Mouse (Mus musculus): ENCODE results near the gene Kiss1r. TPM values are rescaled to one million over a fixed set of nuclear protein-coding genes. Genes with fewer than 3 reads are reported as not detected.

Gene Kiss1r
- polyA plus RNA-seq, 1 experiment from 2014 or later, result 0.51 TPM

GRCm38 (mm10) chr10:79936284-79936910 lies 19.6 kb downstream of the Kiss1r start:
- Histone ChIP-seq H3K4me2 (ENCODE audit: low read length) (no peak overlapping the region), H3K4me3 (ENCODE audit: low read depth, low read length) (no peak overlapping the region), H3K27ac (ENCODE audit: low read depth) (no peak overlapping the region), H3K9ac (ENCODE audit: low read length) (no peak overlapping the region), H3K36me3 (ENCODE audit: control insufficient read depth, insufficient read depth, low read length) (peaks cover 60% of the 10 kb centered on the region), H3K4me1 (replicated peaks; ENCODE audit: control insufficient read depth, insufficient read depth, low read length) (peaks cover 30% of the 10 kb centered on the region), H3K9me3 (ENCODE audit: control insufficient read depth, low read length) (no peaks in the 10 kb centered on the region), H3K27me3 (replicated peaks; ENCODE audit: control insufficient read depth, insufficient read depth, low read length) (no peaks in the 10 kb centered on the region)
- ATAC-seq (replicated peaks; ENCODE audit: low FRiP score, low TSS enrichment, low read depth) (no peak), DNase-seq (ENCODE audit: low spot score) (no peak)
- WGBS, result 65% methylated on average over 10 of the region's 10 CpGs

GRCm38 (mm10) chr10:79936911-79937441 lies 20.2 kb downstream of the Kiss1r start:
- no peak for ATAC-seq (replicated peaks; ENCODE audit: low FRiP score, low TSS enrichment, low read depth)
- Histone ChIP-seq H3K36me3 (ENCODE audit: control insufficient read depth, insufficient read depth, low read length) (peaks cover 60% of the 10 kb centered on the region), H3K27ac (ENCODE audit: low read depth) (no peak overlapping the region), H3K9me3 (ENCODE audit: control insufficient read depth, low read length) (no peaks in the 10 kb centered on the region), H3K9ac (ENCODE audit: low read length) (no peak overlapping the region), H3K4me2 (ENCODE audit: low read length) (no peak overlapping the region), H3K4me3 (ENCODE audit: low read depth, low read length) (no peak overlapping the region), H3K4me1 (replicated peaks; ENCODE audit: control insufficient read depth, insufficient read depth, low read length) (peaks cover 25% of the 10 kb centered on the region), H3K27me3 (replicated peaks; ENCODE audit: control insufficient read depth, insufficient read depth, low read length) (no peaks in the 10 kb centered on the region)
- WGBS, result 75% methylated on average over 27 of the region's 27 CpGs
- no peak for DNase-seq (ENCODE audit: low spot score)

GRCm38 (mm10) chr10:79937775-79938526 lies 21.2 kb downstream of the Kiss1r start:
- Histone ChIP-seq H3K4me3 (ENCODE audit: low read depth, low read length) (no peak overlapping the region), H3K9me3 (ENCODE audit: control insufficient read depth, low read length) (no peaks in the 10 kb centered on the region), H3K27ac (ENCODE audit: low read depth) (no peak overlapping the region), H3K4me2 (ENCODE audit: low read length) (no peak overlapping the region), H3K27me3 (replicated peaks; ENCODE audit: control insufficient read depth, insufficient read depth, low read length) (no peaks in the 10 kb centered on the region), H3K9ac (ENCODE audit: low read length) (no peak overlapping the region), H3K36me3 (ENCODE audit: control insufficient read depth, insufficient read depth, low read length) (peaks cover 56% of the 10 kb centered on the region), H3K4me1 (replicated peaks; ENCODE audit: control insufficient read depth, insufficient read depth, low read length) (peaks cover 17% of the 10 kb centered on the region)
- WGBS, result 72% methylated on average over 11 of the region's 11 CpGs
- ATAC-seq (replicated peaks; ENCODE audit: low FRiP score, low TSS enrichment, low read depth) (no peak), DNase-seq (ENCODE audit: low spot score) (no peak)

DNA sequence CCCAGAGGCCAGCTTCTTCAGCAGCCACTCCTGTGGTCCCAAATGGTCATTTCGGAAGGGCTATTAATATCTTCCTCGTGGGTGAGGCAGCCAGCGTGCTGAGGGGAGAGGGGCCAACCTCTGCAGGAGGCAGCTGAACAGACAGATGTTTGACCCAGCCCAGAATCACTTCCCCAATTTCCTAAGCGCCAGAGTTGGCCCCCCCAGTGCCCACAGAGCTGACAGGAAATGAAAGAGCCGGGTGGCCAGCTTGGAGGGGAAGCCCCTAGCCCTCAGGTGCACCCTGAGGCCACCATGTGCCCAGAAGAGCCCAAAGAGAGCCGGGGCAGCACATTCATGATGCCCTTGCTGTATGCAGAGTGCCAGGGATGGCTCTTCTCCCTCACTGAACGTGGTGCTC lies 24.0 kb downstream of the Kiss1r start:
- Histone ChIP-seq H3K36me3 (ENCODE audit: control insufficient read depth, insufficient read depth, low read length) (peaks cover 38% of the 10 kb centered on the region), H3K9ac (ENCODE audit: low read length) (no peak overlapping the region), H3K4me3 (ENCODE audit: low read depth, low read length) (no peak overlapping the region), H3K9me3 (ENCODE audit: control insufficient read depth, low read length) (no peaks in the 10 kb centered on the region), H3K4me1 (replicated peaks; ENCODE audit: control insufficient read depth, insufficient read depth, low read length) (peaks cover 28% of the 10 kb centered on the region), H3K27ac (ENCODE audit: low read depth) (no peak overlapping the region), H3K4me2 (ENCODE audit: low read length) (no peak overlapping the region), H3K27me3 (replicated peaks; ENCODE audit: control insufficient read depth, insufficient read depth, low read length) (no peaks in the 10 kb centered on the region)
- DNase-seq (ENCODE audit: low spot score) (no peak), ATAC-seq (replicated peaks; ENCODE audit: low FRiP score, low TSS enrichment, low read depth) (no peak)
- WGBS, result 61% methylated on average over 7 of the region's 7 CpGs

DNA sequence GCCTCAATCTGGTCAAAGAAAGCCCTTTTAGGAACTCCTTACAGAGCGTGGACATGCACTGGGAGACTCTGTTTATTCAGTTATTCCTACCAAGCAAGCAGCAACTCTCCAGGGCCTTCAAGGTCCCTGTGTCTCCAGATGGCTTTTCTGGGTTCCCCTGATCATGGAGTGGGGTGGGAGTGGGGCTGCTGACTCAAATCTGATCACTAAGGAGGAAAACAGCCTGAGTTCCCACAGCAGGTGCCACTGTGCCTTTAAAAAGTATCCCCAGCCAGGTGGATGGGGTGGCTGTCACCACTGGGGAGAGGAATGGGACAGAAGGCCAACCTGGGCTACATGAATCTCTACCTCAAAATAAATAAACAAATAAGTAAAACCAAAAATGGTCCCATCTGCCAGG lies 26.2 kb downstream of the Kiss1r start:
- Histone ChIP-seq H3K27ac (ENCODE audit: low read depth) (peak overlapping the region; percentile 57; the same call in 1 of the 2 replicates), H3K27me3 (replicated peaks; ENCODE audit: control insufficient read depth, insufficient read depth, low read length) (no peaks in the 10 kb centered on the region), H3K4me1 (replicated peaks; ENCODE audit: control insufficient read depth, insufficient read depth, low read length) (peaks cover 35% of the 10 kb centered on the region), H3K36me3 (ENCODE audit: control insufficient read depth, insufficient read depth, low read length) (peaks cover 22% of the 10 kb centered on the region), H3K9me3 (ENCODE audit: control insufficient read depth, low read length) (no peaks in the 10 kb centered on the region), H3K4me3 (ENCODE audit: low read depth, low read length) (no peak overlapping the region), H3K9ac (ENCODE audit: low read length) (no peak overlapping the region), H3K4me2 (ENCODE audit: low read length) (no peak overlapping the region)
- ATAC-seq (replicated peaks; ENCODE audit: low FRiP score, low TSS enrichment, low read depth), result no peak
- 74% methylated on average over 1 of the region's 1 CpGs for WGBS
- DNase-seq (ENCODE audit: low spot score), result no peak

GRCm38 (mm10) chr10:79943471-79943901 lies 26.7 kb downstream of the Kiss1r start:
- ATAC-seq (replicated peaks; ENCODE audit: low FRiP score, low TSS enrichment, low read depth) (peak; percentile 45), DNase-seq (ENCODE audit: low spot score) (peak; percentile 73)
- Histone ChIP-seq H3K36me3 (ENCODE audit: control insufficient read depth, insufficient read depth, low read length) (peaks cover 20% of the 10 kb centered on the region), H3K4me3 (ENCODE audit: low read depth, low read length) (no peak overlapping the region), H3K9ac (ENCODE audit: low read length) (no peak overlapping the region), H3K4me1 (replicated peaks; ENCODE audit: control insufficient read depth, insufficient read depth, low read length) (peaks cover 35% of the 10 kb centered on the region), H3K27ac (ENCODE audit: low read depth) (peak overlapping the region; percentile 57), H3K9me3 (ENCODE audit: control insufficient read depth, low read length) (no peaks in the 10 kb centered on the region), H3K4me2 (ENCODE audit: low read length) (0 out of 2 replicates have a peak overlapping the region, but pooled peaks have one; percentile 8), H3K27me3 (replicated peaks; ENCODE audit: control insufficient read depth, insufficient read depth, low read length) (no peaks in the 10 kb centered on the region)
- WGBS, result 62% methylated on average over 9 of the region's 9 CpGs

GRCm38 (mm10) chr10:79945507-79946234 lies 28.9 kb downstream of the Kiss1r start:
- Histone ChIP-seq H3K9ac (ENCODE audit: low read length) (no peak overlapping the region), H3K27ac (ENCODE audit: low read depth) (peak overlapping the region; percentile 77), H3K4me3 (ENCODE audit: low read depth, low read length) (no peak overlapping the region), H3K27me3 (replicated peaks; ENCODE audit: control insufficient read depth, insufficient read depth, low read length) (no peaks in the 10 kb centered on the region), H3K4me1 (replicated peaks; ENCODE audit: control insufficient read depth, insufficient read depth, low read length) (peaks cover 35% of the 10 kb centered on the region), H3K4me2 (ENCODE audit: low read length) (peak overlapping the region; percentile 39; the same call in 1 of the 2 replicates), H3K36me3 (ENCODE audit: control insufficient read depth, insufficient read depth, low read length) (peaks cover 33% of the 10 kb centered on the region), H3K9me3 (ENCODE audit: control insufficient read depth, low read length) (no peaks in the 10 kb centered on the region)
- DNase-seq (ENCODE audit: low spot score) (no peak), ATAC-seq (replicated peaks; ENCODE audit: low FRiP score, low TSS enrichment, low read depth) (no peak)
- 21% methylated on average over 16 of the region's 16 CpGs for WGBS

GRCm38 (mm10) chr10:79946752-79947322 lies 30.1 kb downstream of the Kiss1r start:
- ATAC-seq (replicated peaks; ENCODE audit: low FRiP score, low TSS enrichment, low read depth), result 0 out of 2 replicates have a peak, but pooled peaks have one; percentile 7
- peak overlapping the region; percentile 39 for H3K4me2 ChIP-seq (ENCODE audit: low read length)
- H3K27me3 ChIP-seq (replicated peaks; ENCODE audit: control insufficient read depth, insufficient read depth, low read length), result no peaks in the 10 kb centered on the region
- no peak for DNase-seq (ENCODE audit: low spot score)
- peak overlapping the region; percentile 65 for H3K27ac ChIP-seq (ENCODE audit: low read depth)
- 19% methylated on average over 7 of the region's 7 CpGs for WGBS
- no peak overlapping the region for H3K4me3 ChIP-seq (ENCODE audit: low read depth, low read length)
- H3K36me3 ChIP-seq (ENCODE audit: control insufficient read depth, insufficient read depth, low read length), result peaks cover 39% of the 10 kb centered on the region
- H3K4me1 ChIP-seq (replicated peaks; ENCODE audit: control insufficient read depth, insufficient read depth, low read length), result peaks cover 35% of the 10 kb centered on the region
- 0 out of 2 replicates have a peak overlapping the region, but pooled peaks have one; percentile 30 for H3K9ac ChIP-seq (ENCODE audit: low read length)
- no peaks in the 10 kb centered on the region for H3K9me3 ChIP-seq (ENCODE audit: control insufficient read depth, low read length)

All from intestine, embryonic 14.5 days (tissue).